Comparison of ENCODE assay signal across 10 mouse cellular contexts in genomic region chr4:123083323-123083902, GRCm38 (mm10). TPM values are rescaled to one million over a fixed set of nuclear protein-coding genes. Genes with fewer than 3 reads are reported as not detected.
"Had no signal": no experiment of that assay in that cellular context is flagged by ENCODE, and none has a peak within 500 bp of the region (broad histone marks: within the 10 kb centered on the region; RNA-seq: fewer than 3 reads in every experiment).

No protein-coding gene starts in this region.

- H3K4me3 ChIP-seq: kidney, embryonic 15.5 days; left cerebral cortex, adult 2 months; limb, embryonic 15.5 days; liver, embryonic 13.5 days; midbrain, embryonic 10.5 days; neural tube, embryonic 13.5 days had no signal

- H3K9ac ChIP-seq: kidney, embryonic 15.5 days; limb, embryonic 15.5 days; liver, embryonic 13.5 days; neural tube, embryonic 13.5 days had no signal

- H3K9me3 ChIP-seq: kidney, embryonic 15.5 days; limb, embryonic 15.5 days; liver, embryonic 13.5 days; midbrain, embryonic 10.5 days; neural tube, embryonic 13.5 days had no signal

- H3K27me3 ChIP-seq: kidney, embryonic 15.5 days; limb, embryonic 15.5 days; liver, embryonic 13.5 days; neural tube, embryonic 13.5 days had no signal

- H3K4me1 ChIP-seq: kidney, embryonic 15.5 days; neural tube, embryonic 13.5 days had no signal

- H3K27ac ChIP-seq: kidney, embryonic 15.5 days; left cerebral cortex, adult 2 months; limb, embryonic 15.5 days; liver, embryonic 13.5 days; neural tube, embryonic 13.5 days had no signal

- H3K4me2 ChIP-seq: kidney, embryonic 15.5 days; limb, embryonic 15.5 days; liver, embryonic 13.5 days; neural tube, embryonic 13.5 days had no signal

- H3K36me3 ChIP-seq: kidney, embryonic 15.5 days; limb, embryonic 15.5 days; liver, embryonic 13.5 days; midbrain, embryonic 10.5 days; neural tube, embryonic 13.5 days had no signal

RNA-seq across cellular contexts. Expression of gene Bmp8b, which starts 21.6 kb away (rescaled TPM):
- total RNA-seq: megakaryocyte, adult 5-6 weeks had no signal

RNA-seq across cellular contexts. Expression of gene Oxct2b, which starts 32.7 kb away (rescaled TPM):
- total RNA-seq: layer of hippocampus, postnatal 25 days; megakaryocyte, adult 5-6 weeks had no signal
- polyA plus RNA-seq: kidney, embryonic 15.5 days; liver, embryonic 13.5 days; lung, embryonic 16.5 days; stomach, embryonic 14.5 days had no signal
